Mouse (Mus musculus) frontal cortex, postnatal 10 days (tissue): ENCODE results near the gene Ssbp1.
A peak's percentile ranks its signal among the peaks of the same experiment; 100 is the strongest.

Experiments
- DNase-seq, 2 experiments: peaks; one replicate each; pipeline ENCODE4 v3.0.0; 2022; ENCODE audit warnings: low spot score in 2 of 2, mixed read lengths in 1 of 2

Ssbp1 gene

DNA sequence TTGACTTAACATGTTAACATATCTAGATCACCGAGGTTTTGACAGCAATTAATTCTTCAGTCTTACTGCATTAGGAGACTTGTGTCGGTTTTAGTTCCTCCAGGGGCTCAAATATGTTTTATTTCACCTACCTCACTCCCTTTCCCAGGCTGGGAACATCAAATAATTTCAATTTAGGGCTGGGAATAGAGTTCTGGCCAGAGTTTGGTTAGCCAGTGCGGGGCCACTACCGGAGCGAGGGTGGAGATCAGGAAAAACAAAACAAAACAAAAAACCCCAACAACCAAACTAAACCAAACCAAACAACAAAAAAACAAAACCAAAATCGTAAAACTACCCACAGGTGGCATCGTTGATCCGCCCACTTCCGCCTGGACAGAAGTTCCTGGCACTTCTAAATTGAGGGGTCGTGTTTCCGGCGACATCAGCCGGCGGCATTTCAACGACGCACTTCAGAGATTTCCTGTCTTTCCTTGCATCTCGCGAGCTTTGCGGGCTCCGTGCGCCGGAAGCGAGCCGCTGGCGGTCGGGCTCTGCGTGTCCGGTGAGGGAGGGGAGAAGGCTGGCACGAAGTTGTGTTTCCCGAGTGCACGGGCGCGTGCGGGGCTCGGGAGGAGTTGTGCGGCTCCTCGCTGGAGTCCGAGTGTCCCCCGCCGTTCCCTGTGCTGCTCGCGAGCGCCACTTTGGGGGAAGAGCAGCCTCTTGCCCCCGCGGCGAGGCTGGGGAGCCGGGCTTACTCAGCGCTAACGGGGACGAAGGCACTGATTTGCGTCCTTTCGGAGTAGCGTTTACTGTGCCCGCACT, at the start of gene Ssbp1:
Gene Ssbp1 (plus strand): TSS at position 437 of the 804 bp plus-strand sequence.
- peak; percentile 82 to 89 for DNase-seq

DNA sequence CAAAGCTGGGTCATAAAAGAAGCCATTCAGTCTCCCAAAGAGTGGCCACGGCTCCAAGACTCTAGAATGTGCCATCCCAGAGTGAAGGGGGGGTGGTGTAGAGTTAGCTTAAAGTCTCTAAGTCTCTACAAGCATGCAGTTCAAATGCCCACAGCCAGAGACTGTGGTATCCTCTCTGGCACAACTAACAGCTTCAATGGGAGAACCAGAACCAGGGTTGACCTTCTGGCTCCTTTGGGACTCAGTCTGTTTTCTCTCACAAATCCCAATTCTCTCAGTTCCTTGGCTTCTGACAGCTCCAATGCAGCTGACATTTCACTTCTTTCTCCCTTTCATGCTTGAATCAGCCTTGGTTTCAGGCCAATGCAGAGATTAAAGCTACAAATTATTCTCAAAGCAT, 48.1 kb upstream of the Ssbp1 start:
- DNase-seq: no peak

DNA sequence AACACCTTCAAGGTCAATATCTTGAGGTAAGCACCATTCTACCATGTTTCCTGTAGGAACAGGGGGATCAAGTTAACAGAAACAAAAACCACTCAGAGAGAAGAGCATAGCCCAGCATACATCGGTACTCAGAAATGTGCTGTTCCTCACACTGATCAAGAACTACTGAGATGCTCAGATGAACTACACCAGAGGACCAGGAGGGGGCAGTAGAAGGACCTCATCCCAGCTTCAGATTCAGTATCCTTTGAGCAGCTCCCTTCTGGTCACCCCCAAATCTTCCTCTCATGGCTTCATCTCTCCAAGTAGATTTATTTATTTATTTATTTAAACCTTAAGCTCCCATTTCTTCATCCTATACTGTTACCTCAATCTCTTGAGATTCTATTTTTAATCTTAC, 47.4 kb upstream of the Ssbp1 start:
- no peak for DNase-seq

DNA sequence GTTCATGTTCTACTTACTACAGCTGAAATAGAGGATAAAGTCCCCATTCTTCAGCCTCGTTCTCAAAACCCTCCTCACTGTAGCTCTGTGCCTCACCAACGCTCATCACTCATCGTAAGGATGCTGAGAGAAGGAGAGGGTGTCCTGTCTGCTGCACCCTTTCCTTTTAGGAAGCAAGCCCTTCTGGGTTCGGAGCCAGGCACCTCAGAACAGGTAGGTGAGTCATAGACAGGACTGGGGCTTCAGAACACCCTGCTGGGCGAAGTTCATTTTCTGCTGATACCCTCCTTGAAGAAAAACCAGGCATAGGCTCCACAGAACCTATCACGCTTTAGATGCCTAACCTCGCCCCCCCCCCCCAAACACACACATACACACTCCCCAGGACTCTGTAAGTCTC, 43.7 kb upstream of the Ssbp1 start:
- no peak for DNase-seq

DNA sequence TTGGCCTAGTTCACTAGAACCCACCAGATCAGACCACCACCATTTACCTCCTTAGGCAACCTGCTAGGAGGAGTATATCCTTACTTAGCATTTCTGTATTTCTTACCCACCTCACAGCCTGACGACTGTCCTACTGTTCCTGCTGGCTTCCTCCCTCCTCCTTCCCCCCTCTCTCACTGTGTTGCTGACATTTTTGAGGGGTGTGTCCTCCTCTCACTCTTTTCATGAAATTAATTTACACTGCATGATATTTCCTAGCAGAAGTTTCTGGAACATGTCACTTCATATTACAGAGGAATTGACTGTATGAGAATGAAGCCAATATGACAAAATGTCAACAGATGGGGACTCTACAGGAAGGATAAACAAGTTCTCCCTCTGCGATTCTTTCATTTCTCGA, 42.5 kb upstream of the Ssbp1 start:
- no peak for DNase-seq

DNA sequence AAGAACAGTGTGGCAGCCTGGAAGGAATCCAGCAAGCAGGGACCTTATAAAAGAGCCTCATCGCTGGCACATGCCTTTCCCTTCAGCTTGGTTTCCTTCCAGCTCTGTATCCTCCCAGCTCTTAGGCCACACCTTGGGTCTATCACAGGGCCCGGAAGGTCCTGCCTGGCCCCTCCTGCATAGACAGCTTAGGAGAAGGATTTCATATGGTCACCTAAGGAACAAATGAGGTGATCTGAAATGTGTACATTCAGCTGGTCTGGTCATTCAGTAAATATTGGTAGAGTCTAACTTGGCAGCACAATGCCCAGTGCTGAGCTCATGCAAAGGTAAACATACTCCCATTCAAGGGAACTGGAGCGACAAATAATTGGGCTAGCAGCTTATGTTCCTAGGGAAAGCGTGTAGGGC, 41.6 kb upstream of the Ssbp1 start:
- no peak for DNase-seq

DNA sequence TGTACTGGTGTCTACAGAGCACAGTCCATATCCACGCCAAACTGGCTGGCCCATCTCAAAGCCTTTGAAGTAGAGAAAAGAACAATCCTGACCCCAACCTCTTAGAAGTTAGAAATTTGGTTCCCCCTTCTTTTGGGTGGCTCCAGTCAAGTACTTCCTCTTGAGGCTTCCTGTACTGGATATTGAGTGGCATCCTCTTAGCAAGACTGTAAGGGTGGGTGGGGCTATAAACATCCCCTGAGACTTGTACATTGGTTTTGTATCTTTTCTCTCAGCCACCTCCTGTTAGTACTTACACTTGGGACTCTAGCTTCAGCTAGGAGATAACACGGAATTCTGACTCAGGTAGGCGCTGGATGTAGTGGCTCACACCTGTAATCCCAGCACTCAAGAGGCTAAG, 40.9 kb upstream of the Ssbp1 start:
- no peak for DNase-seq

DNA sequence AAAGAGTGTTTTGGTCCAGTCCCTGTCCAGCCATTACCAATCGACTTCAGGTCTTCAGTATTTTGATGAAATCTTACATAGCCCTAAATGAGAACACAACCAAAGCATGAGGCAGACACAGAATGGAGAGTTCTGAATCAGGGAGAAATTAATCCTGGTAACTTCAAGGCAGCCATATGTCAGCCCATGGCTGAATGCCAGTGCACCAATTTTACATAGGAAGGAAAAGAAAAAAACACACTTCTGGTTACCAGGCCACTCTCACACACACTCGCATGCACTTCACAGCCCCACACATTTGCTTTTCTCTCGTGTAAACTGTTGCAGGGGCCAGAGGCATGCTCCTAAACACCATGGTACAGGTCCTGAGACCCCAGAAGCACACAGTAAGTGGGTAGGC, 40.3 kb upstream of the Ssbp1 start:
- DNase-seq: no peak

DNA sequence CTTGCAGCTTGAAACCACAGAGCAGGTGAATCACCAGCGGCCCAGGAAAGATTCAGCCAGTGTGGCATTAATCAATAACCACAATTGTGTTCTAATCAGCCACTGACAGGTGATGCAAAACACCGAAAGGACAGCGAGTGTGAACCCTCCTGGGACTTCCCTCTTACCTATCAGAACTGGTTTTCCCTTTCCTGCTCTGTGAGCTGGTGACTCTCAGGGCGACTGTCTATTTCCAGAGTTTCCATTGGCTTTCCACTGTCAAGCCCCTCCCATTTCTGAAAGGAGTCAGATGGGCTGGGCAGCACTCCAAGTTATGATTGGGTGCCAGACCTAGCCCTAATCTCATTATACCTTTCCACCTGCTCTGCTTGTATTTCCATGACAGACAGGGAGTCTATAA, 39.8 kb upstream of the Ssbp1 start:
- no peak for DNase-seq

DNA sequence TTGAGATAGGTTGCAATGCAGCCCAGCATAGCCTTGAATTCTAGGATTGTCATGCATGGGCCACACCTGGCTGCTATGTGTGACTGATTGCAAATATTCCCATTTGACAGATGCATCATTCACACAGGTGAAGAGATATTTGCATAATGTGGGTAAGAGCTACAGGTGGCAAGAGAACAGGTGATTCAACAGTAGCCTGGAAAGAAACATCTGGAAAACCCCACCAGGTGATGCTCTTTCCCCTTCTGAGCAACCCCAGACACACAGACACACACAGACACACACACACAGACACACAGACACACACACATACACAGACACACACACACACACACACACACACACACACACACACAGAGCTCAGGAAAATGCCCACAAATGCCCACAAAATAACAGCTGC, 39.3 kb upstream of the Ssbp1 start:
- no peak for DNase-seq

DNA sequence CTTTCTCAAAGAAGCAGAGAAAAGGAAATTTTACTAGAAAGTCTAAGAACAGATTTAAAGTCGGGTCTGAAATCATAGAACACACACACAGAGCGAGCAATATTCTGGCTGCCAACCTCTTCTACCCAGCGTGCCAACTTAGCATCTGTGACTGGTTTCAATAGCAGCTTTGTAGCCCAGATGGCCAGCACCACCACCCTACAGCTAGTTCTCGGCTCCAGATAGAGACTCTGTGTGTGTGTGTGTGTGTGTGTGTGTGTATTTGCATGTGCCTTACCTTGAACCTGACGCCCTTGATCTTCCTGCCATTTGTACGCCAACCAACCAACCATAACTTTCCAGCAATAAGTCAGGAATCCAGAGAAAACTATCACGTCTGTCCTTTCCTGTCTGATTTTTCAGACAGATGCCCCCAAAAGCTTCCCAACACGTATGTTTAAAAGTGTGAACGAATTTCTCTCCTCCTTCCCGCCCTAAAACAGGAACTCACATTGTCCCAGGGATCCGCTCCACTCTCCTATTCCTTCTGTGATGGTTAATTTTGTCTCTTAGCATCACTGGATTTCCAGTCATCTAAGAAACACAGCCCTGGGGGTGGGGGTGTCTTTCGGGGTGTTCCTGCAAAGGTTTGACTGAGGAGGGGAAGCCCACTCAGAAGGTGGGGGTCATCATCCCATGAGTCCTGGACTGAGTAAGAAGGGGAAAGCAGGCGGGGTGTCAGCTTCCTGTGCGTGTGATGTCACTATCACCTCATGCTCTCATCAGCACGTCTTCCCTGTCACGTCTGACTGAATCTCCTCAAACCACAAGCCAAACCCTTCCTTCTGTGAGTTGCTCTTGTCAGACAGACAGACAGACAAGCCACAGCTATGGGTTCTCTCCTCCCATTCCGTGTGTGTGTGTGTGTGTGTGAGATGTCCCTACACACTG, 38.5 kb upstream of the Ssbp1 start:
- peak; percentile 52 to 65 for DNase-seq

DNA sequence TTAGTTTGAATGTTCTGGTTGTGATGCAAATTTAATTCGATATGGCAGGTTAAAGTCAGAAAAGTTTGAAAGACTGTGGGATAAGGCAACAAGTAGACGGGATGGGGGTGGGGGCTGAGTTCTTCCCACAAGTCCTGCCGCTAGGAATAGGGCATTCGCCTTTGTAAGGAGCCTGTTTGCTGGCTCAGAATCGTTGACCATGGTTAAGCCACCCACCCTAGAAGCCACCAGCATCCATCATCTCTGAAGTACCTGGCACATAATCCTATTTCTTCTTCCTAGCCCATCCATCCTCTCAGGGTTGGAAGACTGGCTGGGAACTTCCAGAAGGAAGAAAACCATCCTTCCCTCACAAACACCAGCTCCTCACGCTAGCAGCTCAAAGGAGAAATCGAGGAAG, 36.5 kb upstream of the Ssbp1 start:
- DNase-seq: no peak

DNA sequence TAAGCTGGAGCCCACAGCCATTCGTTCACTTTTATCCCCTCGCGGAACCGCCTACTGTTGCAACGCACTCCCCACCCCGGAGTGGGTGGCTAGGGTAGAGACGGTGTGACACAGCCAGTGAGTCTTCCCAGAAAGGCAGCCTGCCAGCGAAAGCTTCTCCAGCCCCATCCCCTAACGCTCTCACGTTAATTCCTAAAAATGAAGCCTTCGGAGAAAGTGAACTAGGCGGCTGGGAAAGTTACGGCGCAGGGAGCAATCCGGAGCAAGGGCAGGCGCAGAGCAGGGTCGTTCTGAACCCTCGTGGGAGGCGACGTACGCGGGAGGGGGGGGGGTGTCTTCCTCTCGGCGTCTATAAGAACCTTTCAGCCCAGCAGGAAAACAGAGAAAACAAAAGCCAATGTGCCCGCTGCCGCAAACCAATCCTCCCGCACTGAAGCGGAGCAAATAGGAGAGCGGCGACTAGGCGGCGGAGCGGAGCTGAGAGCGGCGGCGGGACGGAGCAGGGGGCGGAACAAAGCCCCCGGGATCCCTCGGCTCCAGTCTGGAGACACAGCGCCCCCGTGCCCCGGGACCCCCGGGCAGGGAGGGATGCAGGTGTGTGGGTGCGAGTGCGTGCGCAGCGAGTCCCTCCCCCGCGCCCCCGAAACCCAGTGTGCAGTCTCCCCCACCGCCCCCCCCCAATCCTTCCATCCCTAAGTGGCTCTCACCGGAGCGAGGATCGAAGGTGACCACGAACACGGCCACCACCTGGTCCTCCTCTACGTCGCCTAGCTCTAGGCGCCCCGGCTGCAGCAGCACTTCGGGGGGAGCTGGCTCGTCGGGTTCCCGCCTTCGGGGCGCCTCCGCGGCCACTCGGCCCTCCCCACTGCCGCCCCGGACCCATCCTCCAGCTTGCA, 35.8 kb upstream of the Ssbp1 start:
- DNase-seq: peak; percentile 61 to 64

DNA sequence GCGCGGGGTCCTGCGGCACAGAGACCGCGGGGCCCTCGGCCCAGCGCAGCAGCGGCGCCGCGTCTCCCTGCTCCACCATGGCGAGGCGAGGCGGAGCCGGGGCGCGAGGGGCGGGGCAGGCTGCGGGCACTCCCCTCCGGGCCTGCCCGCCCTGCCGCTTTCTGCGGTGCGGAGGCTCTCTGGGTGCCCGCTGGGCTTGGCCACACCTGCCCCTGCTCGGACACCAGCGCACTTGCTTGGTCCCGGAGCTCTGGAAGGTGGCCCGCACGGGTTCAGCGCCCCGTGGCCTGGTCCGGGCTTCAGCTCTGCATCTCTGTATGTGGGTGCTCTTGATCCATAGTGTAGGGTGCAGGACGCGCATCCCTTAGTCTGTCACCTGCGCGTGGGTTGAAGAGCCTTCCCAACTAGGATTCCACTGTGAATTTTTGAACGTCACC, 35.1 kb upstream of the Ssbp1 start, which contains the start of gene E330009J07Rik:
Gene E330009J07Rik (minus strand): TSS at position 89 of the 437 bp plus-strand sequence.
- peak; percentile 49 to 76 for DNase-seq

DNA sequence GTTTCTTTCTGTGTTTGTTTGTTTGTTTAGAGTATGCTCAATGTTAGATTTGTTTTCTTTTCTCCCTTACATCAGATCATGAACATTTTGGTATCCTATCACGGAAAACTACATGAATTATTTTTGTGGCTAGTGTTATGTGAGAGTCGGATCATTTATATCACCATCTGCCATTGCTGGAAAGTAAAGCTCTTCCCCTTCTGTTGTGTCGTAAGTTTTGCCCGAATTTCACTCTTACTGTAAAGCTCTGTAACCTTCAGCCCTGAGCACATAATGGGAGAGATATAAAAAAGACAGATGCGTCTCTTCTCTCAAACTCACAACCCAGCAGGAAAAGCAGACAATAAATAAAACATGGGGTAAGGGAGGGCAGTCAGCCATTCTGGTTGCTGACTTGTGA, 32.2 kb upstream of the Ssbp1 start, which contains the start of gene Wee2:
Gene Wee2 (plus strand): TSS at position 153 of the 400 bp plus-strand sequence.
- no peak for DNase-seq

DNA sequence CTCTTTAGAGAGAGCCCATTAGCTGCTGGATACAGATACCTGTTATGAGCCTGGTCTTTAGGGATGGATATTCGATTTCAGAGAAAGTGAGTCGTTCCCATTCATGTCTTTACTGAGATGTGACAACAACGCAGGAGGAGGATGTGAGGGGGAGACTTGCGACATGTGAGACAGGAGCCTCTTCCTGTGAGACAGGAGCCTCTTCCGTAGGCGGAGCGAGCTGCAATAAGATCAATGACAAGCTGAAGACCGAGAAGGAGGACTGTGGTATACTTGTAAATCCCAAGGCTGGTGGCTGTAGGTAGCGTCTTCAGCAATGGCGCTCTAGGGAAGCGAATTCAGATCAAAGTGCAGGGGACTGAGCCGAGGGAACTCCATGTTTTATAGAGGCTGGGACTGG, 31.4 kb upstream of the Ssbp1 start:
- DNase-seq: no peak

DNA sequence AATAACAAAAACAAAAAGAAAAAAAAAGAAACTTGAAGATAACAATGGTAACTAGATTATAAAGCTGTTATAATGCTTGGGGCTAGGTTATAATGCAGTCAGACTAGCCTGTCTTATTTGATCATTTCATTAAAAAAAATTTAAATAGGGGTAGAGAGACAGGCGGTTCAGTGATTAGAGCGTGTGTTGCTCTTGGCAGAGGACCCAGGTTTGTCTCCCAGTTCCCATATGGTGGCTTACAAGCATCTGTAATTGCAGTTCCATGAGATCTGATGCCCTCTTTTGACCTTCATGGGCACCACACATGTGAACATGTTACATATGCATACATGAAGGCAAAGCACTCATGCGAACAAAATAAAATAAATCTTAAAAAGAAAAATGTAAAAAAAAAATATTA, 29.9 kb upstream of the Ssbp1 start:
- DNase-seq: no peak

DNA sequence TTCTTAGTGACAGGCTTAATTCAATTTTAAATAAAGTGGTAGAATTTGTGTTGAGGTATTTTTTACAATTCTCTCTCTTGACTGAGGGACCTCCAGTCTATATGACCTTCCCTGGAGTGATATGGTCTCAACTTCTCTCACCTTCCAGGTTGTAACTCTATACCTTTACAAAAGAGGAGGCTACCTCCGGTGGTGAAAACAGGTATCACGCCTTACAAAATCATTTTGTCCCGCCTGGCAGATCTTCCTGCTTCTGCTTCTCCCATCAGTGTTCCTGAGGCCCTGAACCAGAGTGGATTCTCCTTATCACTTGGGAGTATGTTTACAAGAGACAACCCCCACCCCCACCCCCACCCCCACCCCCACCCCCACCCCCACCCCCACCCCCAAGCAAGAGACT, 29.4 kb upstream of the Ssbp1 start:
- DNase-seq: no peak

DNA sequence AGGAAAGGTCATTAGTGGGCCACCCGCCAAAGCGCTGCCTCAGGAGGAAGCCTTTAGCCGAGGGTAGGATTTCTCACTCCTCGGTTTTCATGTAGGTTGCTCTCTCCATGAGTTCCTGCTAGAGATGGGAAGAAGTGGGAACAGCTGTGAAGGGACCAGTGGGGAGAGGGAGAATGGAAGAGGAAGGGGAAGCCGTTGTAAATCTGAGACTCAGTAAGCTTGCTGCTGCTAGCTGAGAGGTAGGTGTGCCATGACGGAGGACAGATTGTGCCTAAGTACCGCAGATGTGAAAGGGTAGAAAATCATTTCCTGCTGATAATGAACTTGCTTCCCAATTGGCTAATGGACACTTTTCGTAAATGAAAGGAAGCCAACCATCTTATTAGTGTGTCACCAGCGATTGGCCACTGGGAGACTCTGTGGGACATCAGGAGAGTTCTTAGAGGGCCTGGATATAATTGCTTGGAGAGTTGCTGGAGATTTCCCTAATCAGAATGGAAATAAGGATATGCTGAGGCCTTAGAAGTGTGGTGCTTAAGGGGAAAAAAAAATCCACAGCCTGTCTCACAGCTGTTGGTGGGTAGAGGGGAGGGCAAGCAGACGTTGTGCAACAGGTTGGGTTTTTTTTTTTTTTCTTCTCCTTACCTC, 27.7 kb upstream of the Ssbp1 start:
- DNase-seq: no peak

DNA sequence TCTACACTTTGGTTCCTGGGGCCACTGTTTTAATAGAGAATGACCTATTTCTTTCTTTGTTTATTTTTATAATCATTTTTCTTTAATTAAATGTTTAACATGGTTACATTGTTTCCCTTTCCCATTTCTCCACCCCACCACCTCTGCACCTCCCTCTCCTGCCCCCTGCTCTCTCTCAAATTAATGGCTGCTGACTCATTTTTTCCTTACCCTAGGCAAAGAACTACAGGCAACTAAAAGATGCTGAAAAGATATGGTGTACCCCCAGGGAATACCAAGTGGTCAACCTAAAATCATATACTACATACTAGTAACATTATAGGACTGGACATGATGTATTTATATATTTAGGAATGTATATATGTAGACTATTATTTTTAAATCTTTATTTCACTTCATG, 22.5 kb upstream of the Ssbp1 start:
- no peak for DNase-seq

DNA sequence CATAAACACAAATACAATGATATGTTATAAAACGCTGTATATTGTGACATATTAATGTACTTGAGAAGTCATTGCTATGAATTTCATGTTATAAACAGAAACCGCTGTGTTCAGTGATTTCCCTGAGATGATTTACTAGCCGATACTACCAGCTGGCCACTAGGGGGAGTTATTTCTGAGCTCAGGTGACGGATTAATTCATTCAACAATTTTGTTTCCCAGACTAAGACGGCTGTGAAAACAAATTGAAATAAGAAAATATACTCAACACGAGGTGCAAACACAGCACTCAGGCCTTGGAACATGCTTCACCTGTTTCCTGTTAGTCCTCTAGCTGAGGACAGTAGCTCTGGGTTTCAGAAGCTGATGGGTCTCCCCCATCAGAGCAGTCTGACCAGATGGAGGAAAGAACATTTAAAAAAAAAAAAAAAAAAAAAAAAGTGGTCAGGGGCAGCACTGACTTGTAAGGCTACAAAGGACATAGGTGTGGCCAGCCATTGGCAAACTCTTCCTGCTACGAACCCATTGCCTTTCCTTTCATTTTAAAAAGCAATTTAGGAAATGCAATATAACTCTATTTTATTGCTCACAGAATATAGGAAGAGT, 16.6 kb upstream of the Ssbp1 start:
- DNase-seq: no peak
